Mouse (Mus musculus) CH12.LX (cell line): ENCODE measurements around the gene Spaca9. TPM values are rescaled to one million over a fixed set of nuclear protein-coding genes. Genes with fewer than 3 reads are reported as not detected.

Source experiments
- DNase-seq: peaks from one replicate; pipeline ENCODE4 v3.0.0-alpha.2; 2013; ENCODE audit errors: extremely low read depth
- H3K27ac ChIP-seq: 2 replicates; pipeline ENCODE4 v1.5.1; 2012; ENCODE audit warnings: low read depth, mild to moderate bottlenecking, control low read depth, moderate library complexity; ENCODE audit not compliant: insufficient read depth
- H3K27me3 ChIP-seq: replicated peaks from 2 replicates; pipeline ENCODE3; 2012; ENCODE audit warnings: inconsistent platforms
- H3K36me3 ChIP-seq, 2 experiments: replicated peaks in 1 of 2; 2 replicates each; pipeline versions ENCODE3 to v1.6.1; 2012; ENCODE audit warnings: inconsistent platforms in 1 of 2, low read length in 1 of 2, mild to moderate bottlenecking in 1 of 2, mixed read lengths in 1 of 2, moderate library complexity in 1 of 2; ENCODE audit not compliant: control insufficient read depth in 1 of 2, insufficient read depth in 1 of 2
- H3K4me1 ChIP-seq, 2 experiments: 2 replicates each; pipeline ENCODE4 v1.6.1; 2012; ENCODE audit warnings: inconsistent platforms in 1 of 2, moderate library complexity in 1 of 2; ENCODE audit not compliant: insufficient read depth in 2 of 2, control insufficient read depth in 1 of 2
- H3K4me2 ChIP-seq: 2 replicates; pipeline ENCODE4 v1.6.1; 2012; ENCODE audit warnings: low read depth, mild to moderate bottlenecking, control low read depth; ENCODE audit not compliant: poor library complexity, insufficient read depth, severe bottlenecking
- H3K4me3 ChIP-seq, 3 experiments: fragments of 150-350 bp in 1 of 3; sonication (generic) in 1 of 3; replicated peaks in 1 of 3; 2 replicates each; pipeline versions ENCODE3 to v1.5.1; 2011 to 2012; ENCODE audit warnings: low read depth in 2 of 3, low read length in 2 of 3, mild to moderate bottlenecking in 2 of 3, moderate library complexity in 2 of 3, control low read depth in 1 of 3, improper control_type of control experiment in 1 of 3, inconsistent platforms in 1 of 3, mixed read lengths in 1 of 3; ENCODE audit not compliant: poor library complexity in 1 of 3
- H3K79me2 ChIP-seq: replicated peaks from 2 replicates; pipeline ENCODE4 v1.6.1; 2012; ENCODE audit warnings: mild to moderate bottlenecking, moderate library complexity; ENCODE audit not compliant: control insufficient read depth, poor library complexity, insufficient read depth, severe bottlenecking; ENCODE audit errors: extremely low read depth
- H3K9ac ChIP-seq: 2 replicates; pipeline ENCODE4 v1.6.1; 2012; ENCODE audit warnings: low read depth, mild to moderate bottlenecking, control low read depth, moderate library complexity; ENCODE audit not compliant: insufficient read depth
- H3K9me3 ChIP-seq: replicated peaks from 2 replicates; pipeline ENCODE3; 2012; ENCODE audit warnings: low read length, inconsistent platforms, mixed read lengths
- BHLHE40 ChIP-seq: IDR thresholded peaks from 2 replicates; pipeline ENCODE4 v1.6.1; 2011; ENCODE audit warnings: mild to moderate bottlenecking, low read depth, low read length, improper control_type of control experiment
- CHD1 ChIP-seq: IDR thresholded peaks from 2 replicates; pipeline ENCODE4 v1.6.1; 2012; ENCODE audit warnings: low read depth, low read length, improper control_type of control experiment, inconsistent platforms
- CTCF ChIP-seq, 2 experiments: IDR thresholded peaks in 1 of 2; conservative IDR thresholded peaks in 1 of 2; 2 replicates each; pipeline ENCODE4 v1.5.1; 2011 to 2012; ENCODE audit warnings: low read depth in 2 of 2, low read length in 2 of 2, improper control_type of control experiment in 1 of 2, inconsistent platforms in 1 of 2, mild to moderate bottlenecking in 1 of 2, moderate library complexity in 1 of 2
- ELF1 ChIP-seq: IDR thresholded peaks from 2 replicates; pipeline ENCODE4 v1.6.1; 2014; ENCODE audit warnings: low read depth, mild to moderate bottlenecking, inconsistent platforms, low read length, improper control_type of control experiment
- GABPA ChIP-seq: IDR thresholded peaks from 2 replicates; pipeline ENCODE4 v1.6.1; 2012; ENCODE audit warnings: low read depth, low read length, improper control_type of control experiment, inconsistent platforms; ENCODE audit not compliant: insufficient replicate concordance
- JUN ChIP-seq: IDR thresholded peaks from 2 replicates; pipeline ENCODE4 v1.6.1; 2011; ENCODE audit warnings: low read depth, mild to moderate bottlenecking, low read length, improper control_type of control experiment, moderate library complexity; ENCODE audit not compliant: insufficient read depth
- MAFK ChIP-seq: IDR thresholded peaks from 2 replicates; pipeline ENCODE4 v1.6.1; 2011; ENCODE audit warnings: low read length, improper control_type of control experiment; ENCODE audit not compliant: insufficient replicate concordance
- MAX ChIP-seq: IDR thresholded peaks from 2 replicates; pipeline ENCODE4 v1.6.1; 2011; ENCODE audit warnings: low read length, improper control_type of control experiment
- MAZ ChIP-seq: IDR thresholded peaks from 2 replicates; pipeline ENCODE4 v1.6.1; 2012; ENCODE audit warnings: low read depth, mild to moderate bottlenecking, inconsistent platforms, low read length, improper control_type of control experiment, moderate library complexity
- MYC ChIP-seq: IDR thresholded peaks from 2 replicates; pipeline ENCODE4 v1.6.1; 2011; ENCODE audit warnings: low read depth, mild to moderate bottlenecking, improper control_type of control experiment, low read length
- NELFE ChIP-seq: IDR thresholded peaks from 2 replicates; pipeline ENCODE4 v1.6.1; 2011; ENCODE audit warnings: low read depth, low read length, improper control_type of control experiment
- NRF1 ChIP-seq: IDR thresholded peaks from 2 replicates; pipeline ENCODE4 v1.6.1; 2014; ENCODE audit warnings: low read depth, mild to moderate bottlenecking, inconsistent platforms, low read length, improper control_type of control experiment, moderate library complexity
- PAX5 ChIP-seq: IDR thresholded peaks from 2 replicates; pipeline ENCODE4 v1.6.1; 2012; ENCODE audit warnings: low read length, inconsistent platforms, mixed read lengths
- RAD21 ChIP-seq: IDR thresholded peaks from 2 replicates; pipeline ENCODE4 v1.6.1; 2011; ENCODE audit warnings: low read depth, mild to moderate bottlenecking, low read length, improper control_type of control experiment, moderate library complexity
- SIN3A ChIP-seq: IDR thresholded peaks from 2 replicates; pipeline ENCODE4 v1.6.1; 2012; ENCODE audit warnings: low read length, improper control_type of control experiment, inconsistent platforms
- SMC3 ChIP-seq: IDR thresholded peaks from 2 replicates; pipeline ENCODE4 v1.6.1; 2011; ENCODE audit warnings: low read depth, low read length, improper control_type of control experiment
- TCF12 ChIP-seq: IDR thresholded peaks from 2 replicates; pipeline ENCODE4 v1.6.1; 2014; ENCODE audit warnings: low read depth, mild to moderate bottlenecking, inconsistent platforms, low read length, improper control_type of control experiment
- USF1 ChIP-seq: IDR thresholded peaks from 2 replicates; pipeline ENCODE4 v1.6.1; 2014; ENCODE audit warnings: low read depth, mild to moderate bottlenecking, inconsistent platforms, low read length, improper control_type of control experiment
- USF2 ChIP-seq: conservative IDR thresholded peaks from 2 replicates; pipeline ENCODE4 v1.6.1; 2011; ENCODE audit warnings: low read depth, low read length, improper control_type of control experiment
- ZC3H11A ChIP-seq: IDR thresholded peaks from 2 replicates; pipeline ENCODE4 v1.6.1; 2012; ENCODE audit warnings: low read depth, mild to moderate bottlenecking, inconsistent platforms, low read length, improper control_type of control experiment
- ZMIZ1 ChIP-seq: IDR thresholded peaks from 2 replicates; pipeline ENCODE4 v1.6.1; 2012; ENCODE audit warnings: low read depth, mild to moderate bottlenecking, inconsistent platforms, low read length, improper control_type of control experiment
- dilution Hi-C: fragments of 300-500 bp; cut with MboI; formaldehyde crosslinking; loops from 2 replicates; pipeline ENCODE4 v1.14.3; 2020; ENCODE audit warnings: low sequenced_read_pairs; ENCODE audit not compliant: extremely low pct_unique_long_range_greater_than_20kb, extremely low pct_ligation_motif_present
- in situ Hi-C: fragments of 300-500 bp; cut with MboI; formaldehyde crosslinking; loops from 3 replicates; pipeline ENCODE4 v1.14.3; 2019; ENCODE audit warnings: low sequenced_read_pairs, low pct_ligation_motif_present, low pct_unique_long_range_greater_than_20kb, mixed read lengths
- polyA plus RNA-seq: library from polyadenylated mRNA; unstranded; fragments of >175 nt; gene quantifications from 2 replicates; pipeline ENCODE4 v1.2.1, GENCODE M21; 2012; ENCODE audit warnings: low read depth; ENCODE audit not compliant: insufficient read length
- total RNA-seq, 2 experiments: library from RNA; depleted of rRNA; stranded (reverse); fragments of 300-350 nt in 1 of 2; fragments of >200 nt in 1 of 2; gene quantifications; 2 replicates each; pipeline ENCODE4 v1.2.3; 2012 to 2014

Gene Spaca9
- total and polyA plus RNA-seq, 3 experiments, result 9.2 to 13.1 (median 9.8) TPM

GRCm38 (mm10) chr2:28656216-28656615 lies 43.3 kb downstream of the Spaca9 start:
- Histone ChIP-seq H3K4me1 (peaks cover 0 to 22% of the 10 kb centered on the region in 2 experiments; a peak in 1 of 4 replicates), H3K4me3 (no peak overlapping the region), H3K36me3 (peaks cover 23 to 60% of the 10 kb centered on the region in 2 experiments), H3K9me3 (no peaks in the 10 kb centered on the region), H3K4me2 (no peak overlapping the region), H3K9ac (no peak overlapping the region), H3K27ac (no peak overlapping the region), H3K27me3 (no peaks in the 10 kb centered on the region), H3K79me2 (no peaks in the 10 kb centered on the region)
- no peak for TF ChIP-seq ZC3H11A
- TF ChIP-seq MAFK, result no peak
- no peak for TF ChIP-seq ELF1
- no peak for TF ChIP-seq NELFE
- TF ChIP-seq NRF1, result no peak
- TF ChIP-seq PAX5, result no peak
- no peak for TF ChIP-seq USF2
- no peak for TF ChIP-seq TCF12
- in situ Hi-C loops, result no loop called here
- DNase-seq, result peak; percentile 61
- dilution Hi-C loops, result no loop called here

- no peak overlapping the region for H3K9ac ChIP-seq
- H3K4me1 ChIP-seq, result peaks cover 0 to 22% of the 10 kb centered on the region in 2 experiments; a peak in 1 of 4 replicates
- no peak overlapping the region for H3K27ac ChIP-seq
- TF ChIP-seq ZC3H11A (no peak), RAD21 (peak; percentile 64), USF1 (no peak), ZMIZ1 (no peak), GABPA (no peak), PAX5 (no peak), USF2 (no peak), CHD1 (no peak), MAZ (no peak), CTCF (conservative IDR thresholded peaks at IDR 0.05 in 1 of 2, IDR thresholded peaks at IDR 0.05 in 1 of 2; ENCODE audit: low read depth in 2 of 2, low read length in 2 of 2) (peak; percentile 33 to 76), BHLHE40 (no peak), ELF1 (no peak), JUN (no peak), MYC (no peak), SIN3A (no peak), MAX (no peak), SMC3 (peak; percentile 57), MAFK (no peak)
- H3K27me3 ChIP-seq, result no peaks in the 10 kb centered on the region
- peak; percentile 52 for DNase-seq
- H3K36me3 ChIP-seq, result peaks cover 10 to 49% of the 10 kb centered on the region in 2 experiments
- dilution Hi-C loops (no loop called here), in situ Hi-C loops (no loop called here)
- no peaks in the 10 kb centered on the region for H3K79me2 ChIP-seq
- no peak overlapping the region for H3K4me2 ChIP-seq
- no peaks in the 10 kb centered on the region for H3K9me3 ChIP-seq
- H3K4me3 ChIP-seq, result no peak overlapping the region
Observed at GRCm38 (mm10) chr2:28654295-28654694, 45.2 kb downstream of the Spaca9 start.
